Mouse (Mus musculus): ENCODE measurements around the gene Kcnq4. TPM values are rescaled to one million over a fixed set of nuclear protein-coding genes. Genes with fewer than 3 reads are reported as not detected.

The Kcnq4 gene
- total RNA-seq, 1 experiment, result 0.45 TPM

- no peaks in the 10 kb centered on the region for H3K36me3 ChIP-seq (ENCODE audit: control insufficient read depth, insufficient read depth, low read length, poor library complexity, severe bottlenecking)
- H3K27ac ChIP-seq (ENCODE audit: insufficient read depth, low read depth, low read length, poor library complexity, severe bottlenecking), result no peak overlapping the region
- H3K9ac ChIP-seq (ENCODE audit: insufficient read depth, low read depth, low read length, poor library complexity, severe bottlenecking), result no peak overlapping the region
- H3K4me3 ChIP-seq (ENCODE audit: insufficient read depth in 1 of 2, low read depth in 1 of 2, low read length in 2 of 2, poor library complexity in 1 of 2, severe bottlenecking in 1 of 2), result no peak overlapping the region
- H3K9me3 ChIP-seq (ENCODE audit: control insufficient read depth, insufficient read depth, low read depth, low read length), result no peaks in the 10 kb centered on the region
- peaks cover 3 to 8% of the 10 kb centered on the region in 2 experiments; a peak in 3 of 4 replicates for H3K4me1 ChIP-seq (ENCODE audit: control insufficient read depth in 2 of 2, insufficient read depth in 2 of 2, low read length in 2 of 2, poor library complexity in 1 of 2)
- in situ Hi-C loops (cut with MboI; ENCODE audit: low sequenced_read_pairs in 2 of 2, unreplicated experiment in 2 of 2), result no loop called here
- TF ChIP-seq ZC3H11A (IDR thresholded peaks at IDR 0.05; ENCODE audit: borderline replicate concordance, low read depth, low read length), result no peak
- no peak for TF ChIP-seq ZNF384 (IDR thresholded peaks at IDR 0.05; ENCODE audit: low read depth, low read length)
- TF ChIP-seq MAFK (IDR thresholded peaks at IDR 0.05; ENCODE audit: insufficient read depth, low read depth, low read length), result no peak
- no peak for DNase-seq (ENCODE audit: low read depth, low spot score)
Measured at GRCm38 (mm10) chr4:120734012-120734622, 14.3 kb downstream of the Kcnq4 start.

- TF ChIP-seq MAFK (IDR thresholded peaks at IDR 0.05; ENCODE audit: insufficient read depth, low read depth, low read length) (no peak), ZNF384 (IDR thresholded peaks at IDR 0.05; ENCODE audit: low read depth, low read length) (no peak), ZC3H11A (IDR thresholded peaks at IDR 0.05; ENCODE audit: borderline replicate concordance, low read depth, low read length) (no peak), HCFC1 (IDR thresholded peaks at IDR 0.05; ENCODE audit: borderline replicate concordance, insufficient read depth, low read length) (no peak), CHD2 (IDR thresholded peaks at IDR 0.05; ENCODE audit: low read depth, low read length) (no peak)
- peaks cover 3 to 8% of the 10 kb centered on the region in 2 experiments; a peak in 3 of 4 replicates for H3K4me1 ChIP-seq (ENCODE audit: control insufficient read depth in 2 of 2, insufficient read depth in 2 of 2, low read length in 2 of 2, poor library complexity in 1 of 2)
- H3K9ac ChIP-seq (ENCODE audit: insufficient read depth, low read depth, low read length, poor library complexity, severe bottlenecking), result no peak overlapping the region
- in situ Hi-C loops (cut with MboI; ENCODE audit: low sequenced_read_pairs in 2 of 2, unreplicated experiment in 2 of 2), result no loop called here
- H3K27ac ChIP-seq (ENCODE audit: insufficient read depth, low read depth, low read length, poor library complexity, severe bottlenecking), result no peak overlapping the region
- no peaks in the 10 kb centered on the region for H3K36me3 ChIP-seq (ENCODE audit: control insufficient read depth, insufficient read depth, low read length, poor library complexity, severe bottlenecking)
- DNase-seq (ENCODE audit: low read depth, low spot score), result no peak
- no peaks in the 10 kb centered on the region for H3K9me3 ChIP-seq (ENCODE audit: control insufficient read depth, insufficient read depth, low read depth, low read length)
- H3K4me3 ChIP-seq (ENCODE audit: insufficient read depth in 1 of 2, low read depth in 1 of 2, low read length in 2 of 2, poor library complexity in 1 of 2, severe bottlenecking in 1 of 2), result no peak overlapping the region
Measured at GRCm38 (mm10) chr4:120732737-120733136, 15.7 kb downstream of the Kcnq4 start.

GRCm38 (mm10) chr4:120731030-120731644, 17.3 kb downstream of the Kcnq4 start:
- H3K4me3 ChIP-seq (ENCODE audit: insufficient read depth in 1 of 2, low read depth in 1 of 2, low read length in 2 of 2, poor library complexity in 1 of 2, severe bottlenecking in 1 of 2), result peak overlapping the region; percentile 52 to 62
- no peak for TF ChIP-seq ZNF384 (IDR thresholded peaks at IDR 0.05; ENCODE audit: low read depth, low read length)
- no peak for TF ChIP-seq HCFC1 (IDR thresholded peaks at IDR 0.05; ENCODE audit: borderline replicate concordance, insufficient read depth, low read length)
- no peak for TF ChIP-seq CHD2 (IDR thresholded peaks at IDR 0.05; ENCODE audit: low read depth, low read length)
- no peak for TF ChIP-seq ZC3H11A (IDR thresholded peaks at IDR 0.05; ENCODE audit: borderline replicate concordance, low read depth, low read length)
- no peak for TF ChIP-seq MAFK (IDR thresholded peaks at IDR 0.05; ENCODE audit: insufficient read depth, low read depth, low read length)
- H3K36me3 ChIP-seq (ENCODE audit: control insufficient read depth, insufficient read depth, low read length, poor library complexity, severe bottlenecking), result no peaks in the 10 kb centered on the region
- H3K9me3 ChIP-seq (ENCODE audit: control insufficient read depth, insufficient read depth, low read depth, low read length), result no peaks in the 10 kb centered on the region
- H3K27ac ChIP-seq (ENCODE audit: insufficient read depth, low read depth, low read length, poor library complexity, severe bottlenecking), result no peak overlapping the region
- peak; percentile 54 for DNase-seq (ENCODE audit: low read depth, low spot score)
- in situ Hi-C loops (cut with MboI; ENCODE audit: low sequenced_read_pairs in 2 of 2, unreplicated experiment in 2 of 2), result no loop called here
- peaks cover 3 to 8% of the 10 kb centered on the region in 2 experiments; a peak in 3 of 4 replicates for H3K4me1 ChIP-seq (ENCODE audit: control insufficient read depth in 2 of 2, insufficient read depth in 2 of 2, low read length in 2 of 2, poor library complexity in 1 of 2)
- H3K9ac ChIP-seq (ENCODE audit: insufficient read depth, low read depth, low read length, poor library complexity, severe bottlenecking), result no peak overlapping the region; the same call in 1 of the 2 replicates

- H3K4me1 ChIP-seq (ENCODE audit: control insufficient read depth in 2 of 2, insufficient read depth in 2 of 2, low read length in 2 of 2, poor library complexity in 1 of 2), result peaks cover 3 to 10% of the 10 kb centered on the region in 2 experiments; a peak in 3 of 4 replicates
- no peak overlapping the region for H3K27ac ChIP-seq (ENCODE audit: insufficient read depth, low read depth, low read length, poor library complexity, severe bottlenecking)
- TF ChIP-seq ZC3H11A (IDR thresholded peaks at IDR 0.05; ENCODE audit: borderline replicate concordance, low read depth, low read length) (no peak), ZNF384 (IDR thresholded peaks at IDR 0.05; ENCODE audit: low read depth, low read length) (no peak), MAFK (IDR thresholded peaks at IDR 0.05; ENCODE audit: insufficient read depth, low read depth, low read length) (no peak), HCFC1 (IDR thresholded peaks at IDR 0.05; ENCODE audit: borderline replicate concordance, insufficient read depth, low read length) (no peak), CHD2 (IDR thresholded peaks at IDR 0.05; ENCODE audit: low read depth, low read length) (no peak)
- no peak overlapping the region for H3K4me3 ChIP-seq (ENCODE audit: insufficient read depth in 1 of 2, low read depth in 1 of 2, low read length in 2 of 2, poor library complexity in 1 of 2, severe bottlenecking in 1 of 2)
- no peaks in the 10 kb centered on the region for H3K36me3 ChIP-seq (ENCODE audit: control insufficient read depth, insufficient read depth, low read length, poor library complexity, severe bottlenecking)
- no peak overlapping the region for H3K9ac ChIP-seq (ENCODE audit: insufficient read depth, low read depth, low read length, poor library complexity, severe bottlenecking)
- no peak for DNase-seq (ENCODE audit: low read depth, low spot score)
- no peaks in the 10 kb centered on the region for H3K9me3 ChIP-seq (ENCODE audit: control insufficient read depth, insufficient read depth, low read depth, low read length)
- in situ Hi-C loops (cut with MboI; ENCODE audit: low sequenced_read_pairs in 2 of 2, unreplicated experiment in 2 of 2), result no loop called here
Measured at GRCm38 (mm10) chr4:120730574-120730973, 17.8 kb downstream of the Kcnq4 start.

Measured in ES-E14 (cell line).